Mouse (Mus musculus) urinary bladder, adult 2 months (tissue): ENCODE measurements around the gene Ranbp1. TPM values are rescaled to one million over a fixed set of nuclear protein-coding genes. Genes with fewer than 3 reads are reported as not detected.
"Not testable (repeated sequence)": the region's sequence is repeated elsewhere in the genome, so short reads cannot be mapped to it uniquely, and the experiment has no call there.

Experiments used
- DNase-seq: peaks from one replicate; pipeline ENCODE4 v3.0.0; 2022; ENCODE audit warnings: low spot score
- polyA plus RNA-seq: library from polyadenylated mRNA; depleted of rRNA; stranded (reverse); fragments of >200 nt; gene quantifications from 2 replicates; pipeline ENCODE4 v1.2.3, GENCODE M21; 2012; rRNA removed

The Ranbp1 gene
- polyA plus RNA-seq, 1 experiment = 90.6 TPM

DNA sequence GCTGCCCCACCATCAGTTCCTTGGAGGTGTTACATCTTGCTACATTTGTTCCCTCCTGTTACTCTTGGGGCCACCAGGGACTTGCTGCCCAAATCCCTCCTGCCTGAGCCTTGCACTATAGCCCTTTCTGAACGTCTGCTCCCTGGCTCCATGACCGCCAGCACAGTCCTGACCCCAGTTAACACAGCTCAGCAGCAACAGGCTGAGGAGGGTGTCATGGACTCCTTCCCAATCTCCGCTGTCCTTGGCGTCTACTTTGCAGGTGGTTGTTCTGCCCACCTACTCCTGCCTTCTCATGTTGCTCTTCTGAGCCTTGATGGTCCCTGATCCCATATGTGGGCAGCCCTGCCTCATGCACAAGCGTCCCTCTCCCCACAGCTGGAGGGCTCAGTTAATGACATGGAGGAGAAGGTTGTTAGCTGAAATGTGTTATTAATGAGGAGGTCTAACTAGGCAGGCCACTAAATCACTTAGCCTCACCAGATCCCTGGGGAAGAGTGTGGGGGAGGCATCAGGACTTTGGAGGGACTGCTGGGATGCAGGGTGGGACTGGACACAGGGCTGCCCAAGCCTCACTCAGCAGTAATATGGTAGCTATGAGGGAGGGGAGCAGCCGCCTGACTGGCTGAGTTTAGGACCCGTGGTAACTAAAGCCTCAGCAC, 45.0 kb downstream of the Ranbp1 start:
- no peak for DNase-seq

DNA sequence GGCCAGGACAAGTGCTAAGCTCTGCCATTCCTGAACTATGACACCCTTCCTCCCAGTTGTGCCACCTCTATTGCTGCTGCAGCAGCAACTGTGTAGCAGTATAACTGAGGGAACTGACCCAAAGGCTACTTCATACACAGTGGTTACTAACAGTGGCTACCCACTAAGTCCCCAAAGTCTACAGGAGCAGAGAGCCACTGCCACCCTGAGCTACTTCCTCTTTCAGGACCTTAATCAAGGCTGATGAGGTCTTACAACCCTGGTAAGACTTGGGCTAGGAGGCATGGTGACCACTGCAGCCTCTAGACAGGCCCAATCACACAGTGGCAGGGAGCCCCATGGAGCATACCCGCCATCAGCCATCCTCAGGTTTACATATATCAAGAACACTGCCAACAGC, 46.5 kb downstream of the Ranbp1 start:
- DNase-seq = no peak

DNA sequence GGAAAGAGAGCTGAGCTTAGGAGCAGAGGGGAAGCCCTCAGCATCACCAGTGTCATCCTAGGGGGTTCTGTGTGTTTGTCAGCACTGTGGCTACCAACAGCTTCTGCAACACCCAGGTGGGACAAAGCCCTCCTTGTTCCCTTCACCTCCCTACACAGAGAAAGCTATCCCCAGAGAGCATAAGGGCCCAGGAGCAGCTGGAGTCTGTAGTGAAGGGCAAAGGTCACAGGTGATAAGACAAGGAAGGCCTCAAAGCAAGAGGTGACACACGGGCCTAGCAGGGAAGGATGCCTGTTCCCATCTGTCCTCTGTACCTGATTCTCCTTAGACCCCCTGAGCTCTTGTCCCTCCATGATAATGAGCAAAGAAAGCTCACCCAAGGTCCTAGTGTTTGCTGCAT, 46.9 kb downstream of the Ranbp1 start:
- no peak for DNase-seq

DNA sequence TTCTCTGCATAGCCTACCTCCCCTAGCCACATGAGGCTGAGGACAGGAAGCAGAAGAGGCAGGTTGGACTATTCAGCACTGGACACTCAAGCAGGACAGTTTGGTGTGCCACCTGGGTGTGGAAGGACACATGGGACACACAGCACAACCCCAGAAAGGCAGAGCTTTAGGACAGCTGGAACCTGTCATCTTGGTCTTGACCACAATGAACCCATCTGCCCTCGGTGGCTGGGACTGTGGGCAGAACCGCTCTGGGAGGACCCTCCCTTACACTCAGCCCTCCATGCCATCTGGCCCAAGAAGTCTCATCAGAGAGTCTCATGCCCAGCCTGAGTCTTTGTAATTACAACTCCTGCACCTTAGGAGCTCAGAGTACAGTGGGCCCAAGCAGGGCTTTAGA, 48.5 kb downstream of the Ranbp1 start:
- DNase-seq = no peak

DNA sequence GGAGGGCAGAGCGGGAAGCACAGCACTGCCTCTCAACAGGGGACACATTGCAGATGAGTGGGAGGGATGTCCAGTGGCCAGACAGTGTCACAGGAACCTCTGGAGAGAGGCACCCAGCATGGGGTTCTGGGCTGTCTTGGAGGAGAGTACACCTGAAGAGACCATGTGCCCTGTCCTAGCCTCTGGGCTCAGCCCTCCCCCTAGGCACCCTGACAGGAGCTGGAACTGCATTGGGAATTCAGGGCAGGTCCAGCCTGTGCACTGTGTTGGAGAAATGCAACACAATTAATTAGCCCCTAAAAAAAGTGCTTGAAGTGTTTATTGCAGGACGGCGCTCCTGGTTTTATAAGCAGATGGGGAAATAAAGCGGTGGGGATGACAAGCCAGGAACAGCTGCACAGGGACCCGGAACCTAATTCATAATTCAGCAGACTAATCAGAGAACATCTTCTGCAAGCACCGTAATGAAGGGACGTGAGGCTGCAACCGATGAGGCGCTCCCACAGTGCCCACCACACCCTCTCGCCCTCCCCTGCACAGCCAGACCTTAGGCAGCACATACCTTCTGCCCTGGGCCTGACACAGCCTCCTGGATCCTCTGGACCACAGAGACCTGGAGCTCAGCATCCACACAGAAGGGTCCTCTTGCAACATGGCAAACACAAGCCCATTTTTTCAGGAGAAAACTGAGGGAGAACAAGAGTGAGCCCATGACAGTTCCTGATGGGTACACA, 50.0 kb downstream of the Ranbp1 start:
- DNase-seq = no peak

DNA sequence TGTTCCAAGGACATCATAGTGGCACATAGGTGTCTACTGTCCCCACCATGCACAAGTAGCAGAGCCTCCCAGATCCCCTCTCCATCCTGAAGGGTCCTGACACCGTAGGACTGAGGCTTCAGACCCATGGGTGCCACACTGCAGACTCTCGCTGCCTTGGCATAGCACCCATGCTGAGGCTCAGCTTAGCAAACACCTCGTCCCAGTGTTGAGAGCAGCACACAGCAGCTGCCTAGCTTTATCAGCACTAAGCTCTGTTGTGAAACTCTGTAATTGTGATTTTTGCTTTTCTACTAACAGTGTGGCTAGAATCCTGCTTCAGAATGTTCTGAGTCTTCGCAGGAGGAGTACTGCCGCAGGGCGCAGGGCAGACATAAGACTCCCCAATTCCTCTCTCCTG, 50.7 kb downstream of the Ranbp1 start:
- no peak for DNase-seq

DNA sequence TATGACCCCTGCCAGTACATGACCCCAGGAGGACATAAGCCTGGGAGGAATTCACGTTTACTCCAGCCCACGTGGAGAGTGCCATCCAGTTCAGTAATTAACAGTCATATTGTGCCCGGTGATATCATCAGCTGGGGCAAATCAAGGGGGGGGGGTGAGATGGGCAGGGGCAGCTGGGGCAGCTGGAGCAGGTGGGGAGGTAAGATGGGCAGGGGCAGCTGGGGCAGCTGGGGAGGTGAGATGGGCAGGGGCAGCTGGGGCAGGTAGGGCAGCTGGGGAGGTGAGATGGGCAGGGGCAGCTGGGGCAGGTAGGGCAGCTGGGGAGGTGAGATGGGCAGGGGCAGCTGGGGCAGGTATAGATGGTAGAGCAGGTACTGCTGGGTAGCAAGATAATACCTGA, 53.0 kb downstream of the Ranbp1 start:
- DNase-seq = not testable (repeated sequence)

DNA sequence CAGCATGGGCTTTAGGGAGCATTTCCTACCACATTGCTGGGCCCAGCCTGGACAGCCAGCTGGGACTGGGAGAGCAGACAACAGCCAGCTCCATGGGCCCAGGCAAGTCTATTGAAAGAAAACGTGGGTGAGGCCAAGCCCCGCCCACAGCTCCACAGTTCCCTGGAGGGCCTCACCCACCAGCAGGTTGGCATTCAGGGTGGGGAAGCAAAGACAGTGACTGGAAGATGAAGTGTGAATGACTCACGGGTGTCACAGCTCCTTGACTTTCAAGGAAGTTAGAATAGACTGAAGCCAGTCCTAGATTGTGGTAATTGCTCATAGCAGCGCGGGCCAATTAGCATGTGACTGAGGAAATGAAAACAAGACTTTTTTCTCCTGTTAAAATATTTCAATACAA, 53.5 kb downstream of the Ranbp1 start:
- DNase-seq = no peak

DNA sequence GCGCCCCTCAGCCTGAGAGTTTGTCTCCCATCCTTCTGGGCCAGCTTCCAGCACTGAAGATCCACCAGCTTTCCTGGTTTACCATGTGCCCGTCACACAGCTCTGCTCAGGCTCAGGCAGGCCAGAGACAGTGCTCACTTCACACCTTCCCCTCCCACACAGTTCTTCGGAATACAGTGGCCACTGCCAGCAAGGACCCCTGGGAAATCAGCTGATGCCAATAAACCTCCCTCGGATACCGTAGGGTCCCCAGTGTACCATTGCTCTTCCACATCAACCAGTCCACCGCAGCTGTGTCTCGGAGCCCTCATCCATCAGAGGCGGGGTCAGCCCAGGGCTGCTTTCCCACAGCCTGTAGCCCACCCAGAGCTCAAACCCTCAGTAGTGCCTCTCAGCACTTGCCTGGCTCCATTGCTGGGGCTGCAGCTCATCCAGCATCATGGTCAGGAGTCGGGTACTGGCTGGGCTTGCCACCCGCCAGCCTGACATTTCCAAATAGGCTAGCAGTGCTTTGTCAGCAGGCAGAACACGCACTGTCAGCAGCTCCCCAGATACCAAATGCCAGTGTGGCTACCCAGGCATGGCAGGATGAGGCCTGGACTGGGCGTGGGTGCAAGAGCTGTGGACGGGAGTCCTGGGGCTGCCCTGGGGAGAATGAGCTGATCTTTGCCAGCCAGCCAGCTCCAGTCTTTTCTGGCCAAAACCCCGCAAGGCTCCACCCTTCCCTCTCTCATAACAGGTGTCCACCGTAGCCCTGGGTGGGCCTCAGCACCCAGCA, 54.1 kb downstream of the Ranbp1 start:
- DNase-seq = no peak

DNA sequence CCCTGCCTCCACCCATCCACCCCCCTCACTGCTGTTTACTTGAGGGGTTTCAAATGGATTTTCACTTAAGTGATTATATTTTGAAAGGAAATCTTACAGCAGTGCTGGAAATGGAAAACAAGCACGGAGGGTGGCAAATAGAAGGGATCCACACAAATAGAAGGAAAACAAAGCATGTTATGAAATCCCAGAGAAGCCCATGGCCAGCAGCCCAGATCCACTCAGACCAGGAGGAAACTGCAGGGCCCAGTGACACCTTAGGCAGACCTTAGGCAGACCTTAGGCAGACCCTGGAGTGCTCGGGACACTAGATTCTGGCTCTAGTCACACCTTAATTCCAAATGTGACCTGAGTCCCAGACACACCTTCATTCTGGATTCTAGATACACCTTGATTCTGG, 57.5 kb downstream of the Ranbp1 start:
- DNase-seq = no peak

Other genes with a start within 250 kb of the Ranbp1 start
- gene Dgcr6, start 195.9 kb downstream of the Ranbp1 start, polyA plus RNA-seq = 105 and 136 TPM in 2 replicates
- 35.2 and 40.6 TPM in 2 replicates for gene Prodh, start 158.5 kb downstream of the Ranbp1 start, polyA plus RNA-seq
- 4.3 and 4.9 TPM in 2 replicates for gene Rtn4r, start 121.1 kb downstream of the Ranbp1 start, polyA plus RNA-seq
- gene Ccdc188, start 30.9 kb downstream of the Ranbp1 start, polyA plus RNA-seq = not detected in 2 replicates
- gene Zdhhc8, start 13.6 kb downstream of the Ranbp1 start, polyA plus RNA-seq = 27.3 and 35.1 TPM in 2 replicates
- 55.6 and 56.7 TPM in 2 replicates for gene Trmt2a, start 53 bp downstream of the Ranbp1 start, polyA plus RNA-seq
- not detected in 2 replicates for gene Gm49776, start 9.6 kb upstream of the Ranbp1 start, polyA plus RNA-seq
- gene Dgcr8, start 40.5 kb upstream of the Ranbp1 start, polyA plus RNA-seq = 24.7 and 25.8 TPM in 2 replicates
- gene Tango2, start 99.4 kb upstream of the Ranbp1 start, polyA plus RNA-seq = 36.6 and 43.0 TPM in 2 replicates
- gene Arvcf, start 99.5 kb upstream of the Ranbp1 start, polyA plus RNA-seq = 15.6 and 17.3 TPM in 2 replicates
- gene Txnrd2, start 177.7 kb upstream of the Ranbp1 start, polyA plus RNA-seq = 16.5 and 21.5 TPM in 2 replicates
- gene Comt, start 178.1 kb upstream of the Ranbp1 start, polyA plus RNA-seq = 169 and 205 TPM in 2 replicates
- 7.9 and 8.4 TPM in 2 replicates for gene Gnb1l, start 250.0 kb upstream of the Ranbp1 start, polyA plus RNA-seq